Mouse (Mus musculus): ENCODE results near the gene Slc34a2. TPM values are rescaled to one million over a fixed set of nuclear protein-coding genes. Genes with fewer than 3 reads are reported as not detected.

Slc34a2 gene
- total and polyA plus RNA-seq, 2 experiments from 2014 or later = 0.10 TPM; not detected in 1

DNA sequence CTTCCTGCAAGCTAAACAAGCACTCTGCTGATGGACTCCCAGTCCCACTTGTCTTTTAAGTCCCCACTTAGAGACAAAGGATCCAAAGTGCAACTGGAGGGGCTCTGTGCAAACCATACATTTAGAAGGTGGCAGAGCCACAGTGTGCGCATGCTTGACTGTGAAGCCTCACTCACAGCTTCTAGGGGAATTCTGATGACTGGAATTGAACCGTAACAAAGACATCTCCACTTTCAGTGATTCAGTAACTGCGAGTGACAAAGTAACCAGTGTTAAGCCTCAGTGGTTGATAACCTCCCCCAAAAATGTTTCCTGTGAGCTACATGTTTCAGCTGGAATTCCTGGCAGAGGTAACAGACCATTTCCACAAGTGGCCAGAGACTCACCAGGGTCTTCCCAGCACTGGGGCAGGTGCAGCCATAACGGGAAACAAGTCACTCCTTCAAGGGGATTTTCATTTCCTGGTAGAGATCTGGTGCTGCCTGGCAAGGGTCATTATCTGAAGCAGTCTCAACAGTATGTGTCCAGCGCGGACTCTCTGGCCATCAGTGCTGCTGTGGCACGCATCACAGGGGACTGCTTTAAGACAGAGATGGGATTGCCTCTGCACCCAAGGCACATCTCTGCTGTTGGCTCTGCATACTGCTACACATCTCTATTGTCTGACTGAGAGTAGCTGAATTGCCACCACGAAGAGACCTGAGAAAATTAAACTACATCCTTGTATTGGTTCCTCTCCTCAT is 28.7 kb upstream of the Slc34a2 start:
- ATAC-seq = no peak
- TF ChIP-seq CTCF (IDR thresholded peaks at IDR 0.05; ENCODE audit: low read depth) = no peak
- no peak overlapping the region for H3K9ac ChIP-seq
- H3K27ac ChIP-seq (ENCODE audit: low read depth, low read length) = no peak overlapping the region
- H3K36me3 ChIP-seq (ENCODE audit: insufficient read depth) = no peaks in the 10 kb centered on the region
- no peak overlapping the region for H3K4me3 ChIP-seq (ENCODE audit: low read depth, low read length)
- H3K27me3 ChIP-seq (ENCODE audit: insufficient read depth, low read length) = no peaks in the 10 kb centered on the region
- no peak for DNase-seq
- H3K9me3 ChIP-seq (ENCODE audit: low read length) = no peaks in the 10 kb centered on the region
- H3K4me1 ChIP-seq (ENCODE audit: insufficient read depth) = no peaks in the 10 kb centered on the region
- H3K4me2 ChIP-seq (ENCODE audit: low read depth) = no peak overlapping the region
- WGBS = 83% methylated on average over 8 of the region's 8 CpGs

DNA sequence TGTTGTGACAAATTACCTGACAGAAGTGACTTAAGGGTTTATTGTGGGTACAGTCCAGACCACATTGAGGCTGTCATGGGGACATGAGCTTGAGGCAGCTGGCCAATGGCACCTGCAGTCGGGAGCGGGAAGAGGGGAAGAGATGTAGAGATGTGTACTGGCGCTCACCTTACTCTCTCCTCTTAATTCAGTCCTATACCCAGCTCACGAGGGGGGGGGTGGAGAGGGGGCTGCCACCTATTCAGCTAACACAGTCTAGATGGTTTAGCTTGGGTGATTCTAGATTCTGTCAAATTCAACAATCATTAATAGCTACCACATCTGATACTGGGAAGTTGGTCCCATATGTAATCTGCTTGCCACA is 28.1 kb upstream of the Slc34a2 start:
- DNase-seq (no peak), ATAC-seq (no peak)
- Histone ChIP-seq H3K27ac (ENCODE audit: low read depth, low read length) (no peak overlapping the region), H3K36me3 (ENCODE audit: insufficient read depth) (no peaks in the 10 kb centered on the region), H3K27me3 (ENCODE audit: insufficient read depth, low read length) (no peaks in the 10 kb centered on the region), H3K9ac (no peak overlapping the region), H3K4me3 (ENCODE audit: low read depth, low read length) (no peak overlapping the region), H3K4me1 (ENCODE audit: insufficient read depth) (no peaks in the 10 kb centered on the region), H3K4me2 (ENCODE audit: low read depth) (no peak overlapping the region), H3K9me3 (ENCODE audit: low read length) (no peaks in the 10 kb centered on the region)
- 81% methylated on average over 4 of the region's 4 CpGs for WGBS
- TF ChIP-seq CTCF (IDR thresholded peaks at IDR 0.05; ENCODE audit: low read depth) = no peak

DNA sequence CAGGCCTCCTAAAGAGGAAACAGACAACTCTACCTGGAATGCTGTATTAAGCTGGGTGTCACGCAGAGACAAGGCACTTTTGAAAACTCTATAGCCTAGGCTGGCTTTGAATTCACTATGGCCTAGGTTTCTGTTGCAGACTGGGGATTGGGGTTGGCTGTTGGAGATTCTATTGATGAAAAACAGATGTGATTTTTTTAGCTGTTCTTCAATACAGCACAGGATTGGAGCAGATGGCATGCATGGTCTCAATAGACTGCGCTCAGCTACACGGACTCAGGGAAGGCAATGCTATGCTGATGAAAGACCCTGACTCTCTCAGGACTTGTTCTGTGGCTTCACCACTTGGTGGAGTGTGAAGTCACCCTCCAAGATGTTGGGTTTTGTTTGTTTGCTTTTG is 26.6 kb upstream of the Slc34a2 start:
- TF ChIP-seq CTCF (IDR thresholded peaks at IDR 0.05; ENCODE audit: low read depth) = no peak
- no peak for DNase-seq
- no peak for ATAC-seq
- Histone ChIP-seq H3K36me3 (ENCODE audit: insufficient read depth) (no peaks in the 10 kb centered on the region), H3K4me3 (ENCODE audit: low read depth, low read length) (no peak overlapping the region), H3K27ac (ENCODE audit: low read depth, low read length) (no peak overlapping the region), H3K27me3 (ENCODE audit: insufficient read depth, low read length) (no peaks in the 10 kb centered on the region), H3K4me2 (ENCODE audit: low read depth) (no peak overlapping the region), H3K9ac (no peak overlapping the region), H3K9me3 (ENCODE audit: low read length) (no peaks in the 10 kb centered on the region), H3K4me1 (ENCODE audit: insufficient read depth) (no peaks in the 10 kb centered on the region)
- WGBS = 88% methylated on average over 3 of the region's 3 CpGs

DNA sequence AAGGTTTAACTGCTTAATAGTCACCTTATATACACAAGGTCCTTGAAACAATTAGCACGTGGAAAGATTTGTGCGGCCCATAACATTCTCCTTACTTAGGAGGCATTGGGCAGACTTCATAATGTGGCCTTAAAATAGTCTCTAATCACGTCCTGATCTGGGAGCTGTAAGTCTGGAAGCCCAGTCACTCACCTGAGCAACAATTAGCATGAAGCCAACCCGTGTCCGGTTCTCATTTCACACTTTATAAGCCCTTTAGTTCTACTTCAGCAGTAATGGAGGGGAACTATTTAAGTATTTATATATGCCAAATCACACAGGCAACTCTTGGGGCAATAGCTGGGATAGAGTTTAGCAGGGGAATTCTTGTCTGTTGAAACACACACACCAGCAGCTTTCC is 21.3 kb upstream of the Slc34a2 start:
- Histone ChIP-seq H3K36me3 (ENCODE audit: insufficient read depth) (no peaks in the 10 kb centered on the region), H3K27ac (ENCODE audit: low read depth, low read length) (no peak overlapping the region), H3K9me3 (ENCODE audit: low read length) (no peaks in the 10 kb centered on the region), H3K4me3 (ENCODE audit: low read depth, low read length) (no peak overlapping the region), H3K9ac (no peak overlapping the region), H3K4me1 (ENCODE audit: insufficient read depth) (no peaks in the 10 kb centered on the region), H3K27me3 (ENCODE audit: insufficient read depth, low read length) (no peaks in the 10 kb centered on the region), H3K4me2 (ENCODE audit: low read depth) (no peak overlapping the region)
- no peak for TF ChIP-seq CTCF (IDR thresholded peaks at IDR 0.05; ENCODE audit: low read depth)
- no peak for DNase-seq
- 76% methylated on average over 5 of the region's 5 CpGs for WGBS
- ATAC-seq = no peak

DNA sequence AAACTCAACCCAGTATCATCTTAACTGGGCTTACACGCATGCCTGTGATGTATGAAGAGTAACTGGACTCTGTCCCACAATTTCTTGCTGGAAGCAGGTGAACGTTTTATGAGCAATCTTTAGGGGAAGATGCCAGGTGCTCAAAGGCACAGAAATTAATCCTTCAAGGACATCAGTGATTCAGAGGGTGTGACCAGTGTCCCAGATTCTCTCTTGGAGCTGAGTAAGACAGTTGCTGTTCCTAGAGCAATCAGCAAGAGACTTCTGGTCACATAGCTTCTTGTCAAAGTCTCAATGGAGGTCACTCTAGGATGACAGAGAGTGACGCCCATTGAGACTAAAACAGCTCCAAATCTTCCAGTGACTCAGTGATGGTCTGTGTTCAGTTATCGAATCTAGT is 19.6 kb upstream of the Slc34a2 start:
- Histone ChIP-seq H3K36me3 (ENCODE audit: insufficient read depth) (no peaks in the 10 kb centered on the region), H3K4me1 (ENCODE audit: insufficient read depth) (no peaks in the 10 kb centered on the region), H3K9ac (no peak overlapping the region), H3K27me3 (ENCODE audit: insufficient read depth, low read length) (no peaks in the 10 kb centered on the region), H3K27ac (ENCODE audit: low read depth, low read length) (no peak overlapping the region), H3K9me3 (ENCODE audit: low read length) (no peaks in the 10 kb centered on the region), H3K4me2 (ENCODE audit: low read depth) (no peak overlapping the region), H3K4me3 (ENCODE audit: low read depth, low read length) (no peak overlapping the region)
- DNase-seq (no peak), ATAC-seq (no peak)
- WGBS = 90% methylated on average over 4 of the region's 4 CpGs
- TF ChIP-seq CTCF (IDR thresholded peaks at IDR 0.05; ENCODE audit: low read depth) = no peak

DNA sequence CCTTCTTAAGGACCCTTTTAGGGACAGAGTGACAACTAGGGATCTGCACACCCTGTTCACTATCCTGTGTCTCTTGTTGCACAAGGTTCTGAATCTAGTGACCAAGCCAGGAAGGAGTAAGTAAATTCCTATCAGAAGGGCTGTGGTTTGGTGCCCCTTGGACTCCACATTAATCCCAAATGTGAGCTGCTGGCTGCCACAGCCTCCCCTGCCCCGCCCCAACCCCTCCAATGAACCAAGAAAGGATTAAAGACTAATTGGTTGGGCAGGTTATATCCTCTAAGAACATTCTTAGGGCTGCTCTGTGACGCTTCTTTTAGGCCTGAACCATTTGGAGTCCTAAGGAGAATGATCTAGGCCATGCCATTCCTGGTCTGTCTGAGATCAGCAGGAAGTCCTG is 14.4 kb upstream of the Slc34a2 start:
- ATAC-seq (no peak), DNase-seq (no peak)
- Histone ChIP-seq H3K9ac (no peak overlapping the region), H3K4me3 (ENCODE audit: low read depth, low read length) (no peak overlapping the region), H3K36me3 (ENCODE audit: insufficient read depth) (no peaks in the 10 kb centered on the region), H3K9me3 (ENCODE audit: low read length) (no peaks in the 10 kb centered on the region), H3K4me1 (ENCODE audit: insufficient read depth) (no peaks in the 10 kb centered on the region), H3K27ac (ENCODE audit: low read depth, low read length) (no peak overlapping the region), H3K4me2 (ENCODE audit: low read depth) (no peak overlapping the region), H3K27me3 (ENCODE audit: insufficient read depth, low read length) (no peaks in the 10 kb centered on the region)
- TF ChIP-seq CTCF (IDR thresholded peaks at IDR 0.05; ENCODE audit: low read depth) = no peak
- WGBS = 32% methylated on average over 2 of the region's 2 CpGs

DNA sequence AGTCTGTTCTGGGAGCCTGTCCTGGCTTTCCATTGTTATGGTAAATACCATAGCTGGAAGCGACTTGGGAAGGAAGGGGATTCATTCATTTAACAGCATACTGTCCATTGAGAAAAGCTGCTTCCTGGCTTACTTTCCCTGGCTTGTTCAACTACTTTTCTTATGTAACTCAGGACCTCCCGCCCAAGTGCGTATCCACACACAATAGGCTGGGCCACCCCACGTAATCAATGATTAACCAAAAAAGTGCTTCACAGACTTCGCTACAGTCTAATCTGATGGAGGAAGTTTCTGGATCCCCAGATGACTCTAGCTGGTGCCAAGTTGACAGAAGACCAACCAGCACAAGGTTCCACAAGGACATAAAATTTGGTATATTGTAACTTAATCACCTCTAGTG is 14.0 kb upstream of the Slc34a2 start:
- no peak for DNase-seq
- Histone ChIP-seq H3K4me2 (ENCODE audit: low read depth) (no peak overlapping the region), H3K27me3 (ENCODE audit: insufficient read depth, low read length) (no peaks in the 10 kb centered on the region), H3K27ac (ENCODE audit: low read depth, low read length) (no peak overlapping the region), H3K9ac (no peak overlapping the region), H3K9me3 (ENCODE audit: low read length) (no peaks in the 10 kb centered on the region), H3K4me3 (ENCODE audit: low read depth, low read length) (no peak overlapping the region), H3K36me3 (ENCODE audit: insufficient read depth) (no peaks in the 10 kb centered on the region), H3K4me1 (ENCODE audit: insufficient read depth) (no peaks in the 10 kb centered on the region)
- ATAC-seq = no peak
- 19% methylated on average over 5 of the region's 5 CpGs for WGBS
- no peak for TF ChIP-seq CTCF (IDR thresholded peaks at IDR 0.05; ENCODE audit: low read depth)
